Mouse (Mus musculus) cerebellum, postnatal 36 days (tissue): ENCODE measurements at regions not wholly inside any gene's neighbourhood (a gene's known extent, or its start where the extent isn't known, plus 50 kb on each side); places are given as distances from the start of the nearest gene placed in this dataset.
"Not testable (repeated sequence)": the region's sequence is repeated elsewhere in the genome, so short reads cannot be mapped to it uniquely, and the experiment has no call there.

Experiments used
- DNase-seq, 2 experiments: peaks; one replicate each; pipeline ENCODE4 v3.0.0; 2021 to 2022; ENCODE audit warnings: mixed read lengths in 2 of 2

DNA sequence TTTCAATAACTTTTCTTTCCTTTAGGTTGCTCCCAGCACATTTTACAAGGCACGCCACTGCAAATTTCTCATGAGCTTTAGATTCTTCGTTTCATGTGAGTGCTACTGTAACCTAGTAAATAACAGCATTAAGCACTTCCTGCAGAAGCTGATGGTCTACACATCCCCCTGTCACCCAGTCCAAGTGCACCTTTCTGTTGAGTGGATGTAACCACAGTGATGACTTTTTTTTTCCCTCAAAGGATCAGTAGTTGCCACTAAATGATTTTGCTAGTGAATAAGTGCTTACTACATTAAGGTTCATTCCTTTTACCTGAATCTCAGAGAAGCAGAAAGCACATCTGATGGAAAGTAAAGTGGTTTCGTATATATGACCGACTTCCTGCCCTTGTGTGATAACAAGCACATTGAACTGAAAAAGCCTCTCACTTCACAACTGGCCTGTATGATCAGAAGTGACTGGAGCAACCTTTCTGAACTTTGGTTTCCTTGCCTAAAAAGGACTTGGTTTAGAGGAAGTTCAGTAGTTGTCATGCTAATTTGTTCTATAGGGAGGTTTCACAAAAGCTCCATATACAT is 453.0 kb upstream of the Klf6 start:
- no peak for DNase-seq

GRCm38 (mm10) chr13:5412052-5412451 is 449.2 kb upstream of the Klf6 start:
- DNase-seq, result no peak

- not testable (repeated sequence) for DNase-seq
These were observed 448.3 kb upstream of the Klf6 start for GRCm38 (mm10) chr13:5413009-5413408.

GRCm38 (mm10) chr13:5424110-5424509 is 437.2 kb upstream of the Klf6 start:
- DNase-seq, result no peak

GRCm38 (mm10) chr13:5425491-5426232 is 435.6 kb upstream of the Klf6 start:
- DNase-seq, result no peak

DNA sequence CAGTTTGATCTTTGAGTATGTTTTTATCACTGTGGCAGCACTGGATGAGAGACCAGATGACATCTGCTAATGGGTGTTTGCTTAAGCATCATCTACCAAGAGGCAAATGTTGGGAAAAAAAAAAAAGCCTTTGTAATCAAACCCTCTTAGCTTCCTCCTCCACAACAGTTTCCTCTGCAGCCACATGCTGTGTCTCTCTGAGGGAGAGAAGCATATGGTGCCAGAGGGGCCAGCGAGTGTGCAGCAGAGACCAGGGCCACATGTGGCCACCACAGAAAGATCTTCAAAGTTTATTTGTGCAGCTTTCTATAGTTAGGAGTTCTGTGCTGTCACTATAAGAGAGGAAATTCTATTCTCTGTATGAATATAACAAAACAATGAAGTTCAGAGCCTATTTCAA is 427.6 kb upstream of the Klf6 start:
- DNase-seq, result no peak

GRCm38 (mm10) chr13:5435131-5435530 is 426.2 kb upstream of the Klf6 start:
- no peak for DNase-seq

DNA sequence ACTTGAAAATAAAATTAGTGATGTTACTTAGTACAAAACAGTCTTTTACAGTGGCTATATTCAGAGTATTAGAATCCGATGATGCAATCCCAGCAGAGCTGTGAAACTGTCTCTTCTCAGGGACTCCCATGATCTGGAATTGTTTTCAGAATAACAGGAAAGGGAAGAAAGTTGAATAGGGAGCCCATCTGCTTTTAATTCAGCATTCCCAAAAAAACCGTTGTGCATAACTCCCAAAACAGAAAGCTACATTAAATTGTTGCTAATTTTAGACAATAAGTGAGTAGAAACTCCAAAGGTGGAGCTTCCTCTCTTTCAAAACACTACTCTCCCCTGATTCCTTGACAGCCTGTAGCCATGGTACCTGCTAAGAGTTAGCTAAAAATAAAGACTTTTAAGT is 425.1 kb upstream of the Klf6 start:
- DNase-seq, result no peak

- no peak for DNase-seq
These were observed 420.8 kb upstream of the Klf6 start for GRCm38 (mm10) chr13:5440454-5440853.

- DNase-seq, result no peak
These were observed 416.4 kb upstream of the Klf6 start for GRCm38 (mm10) chr13:5444759-5445478.

DNA sequence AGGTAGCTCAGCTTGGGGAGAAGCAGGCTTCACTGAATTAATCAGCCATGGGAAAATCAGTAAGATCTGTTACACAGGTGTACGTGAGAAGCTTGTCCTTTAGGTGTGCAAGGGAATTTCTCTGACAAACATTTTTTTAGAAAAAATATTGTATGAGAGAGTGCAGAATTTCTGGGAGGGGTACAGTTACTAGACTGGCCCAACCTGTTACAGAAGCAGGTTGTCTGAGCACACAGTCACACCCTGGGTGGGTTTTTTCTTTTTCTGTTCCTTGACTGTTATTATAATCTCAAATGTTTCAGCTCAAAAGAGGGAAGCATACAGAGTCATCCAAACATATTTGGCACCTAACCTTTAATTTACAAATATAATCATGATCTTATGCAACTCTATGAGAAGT is 412.7 kb upstream of the Klf6 start:
- DNase-seq, result no peak

GRCm38 (mm10) chr13:5480779-5481178 is 380.5 kb upstream of the Klf6 start:
- no peak for DNase-seq

GRCm38 (mm10) chr13:5492266-5492665 is 369.0 kb upstream of the Klf6 start:
- DNase-seq, result no peak

DNA sequence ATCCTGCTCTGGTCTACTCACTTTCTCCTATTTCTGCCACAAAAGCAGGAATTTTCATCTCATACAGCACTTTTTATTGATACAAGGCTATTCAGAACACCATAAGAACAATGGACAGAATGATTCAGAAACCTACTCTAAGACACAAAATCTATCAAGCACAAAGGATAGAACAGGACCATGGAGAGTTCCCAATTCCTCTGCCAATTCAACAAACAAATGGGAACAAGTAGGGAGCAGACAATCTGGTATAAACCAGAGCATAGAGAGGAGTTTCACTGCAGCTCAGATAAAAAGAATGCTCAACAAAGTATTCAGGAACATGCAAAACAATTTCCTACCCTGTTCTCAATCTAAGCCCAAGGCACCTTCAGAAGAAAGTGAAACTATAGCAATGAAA is 363.7 kb upstream of the Klf6 start:
- no peak for DNase-seq

GRCm38 (mm10) chr13:5511784-5512183 is 349.5 kb upstream of the Klf6 start:
- no peak for DNase-seq

- DNase-seq, result peak; percentile 19 to 27
These were observed 345.7 kb upstream of the Klf6 start for GRCm38 (mm10) chr13:5515552-5515951.

DNA sequence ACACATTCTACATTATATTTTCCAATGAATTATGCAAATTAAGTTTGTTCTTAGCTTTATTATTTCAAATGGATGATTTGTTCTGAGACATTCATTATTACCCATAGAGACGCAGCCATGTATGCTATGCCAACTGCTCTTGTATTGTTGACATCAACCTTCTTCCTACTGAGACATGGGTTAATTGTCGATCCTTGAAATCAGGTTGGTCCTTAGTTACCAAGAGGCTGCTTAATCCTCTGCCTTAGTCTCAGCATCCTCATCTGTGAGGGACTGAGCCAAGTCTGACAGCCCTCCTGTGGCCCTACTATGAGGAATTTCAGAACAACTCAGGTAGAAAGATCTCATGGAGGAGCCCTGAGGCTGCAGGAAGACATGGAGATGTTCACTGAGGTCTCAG is 345.2 kb upstream of the Klf6 start:
- DNase-seq, result no peak

DNA sequence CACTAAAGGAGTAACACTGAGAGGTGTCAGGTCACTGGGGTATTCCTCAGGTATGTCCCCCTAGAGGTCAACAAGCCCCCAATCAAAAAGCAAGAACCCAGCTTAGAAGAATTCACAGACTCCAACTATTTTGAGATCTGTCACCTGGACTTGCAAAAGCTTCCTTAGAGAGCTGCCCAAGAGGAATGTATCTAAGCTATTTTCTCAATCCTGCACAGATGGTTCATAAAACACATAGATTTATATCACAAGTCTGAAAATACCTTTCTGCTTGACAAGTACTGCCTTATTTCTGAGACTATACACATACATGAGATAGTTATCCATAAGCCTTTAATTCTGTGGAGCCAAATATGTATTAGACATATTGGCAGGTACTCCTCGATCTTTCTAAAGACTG is 342.1 kb upstream of the Klf6 start:
- DNase-seq, result no peak

DNA sequence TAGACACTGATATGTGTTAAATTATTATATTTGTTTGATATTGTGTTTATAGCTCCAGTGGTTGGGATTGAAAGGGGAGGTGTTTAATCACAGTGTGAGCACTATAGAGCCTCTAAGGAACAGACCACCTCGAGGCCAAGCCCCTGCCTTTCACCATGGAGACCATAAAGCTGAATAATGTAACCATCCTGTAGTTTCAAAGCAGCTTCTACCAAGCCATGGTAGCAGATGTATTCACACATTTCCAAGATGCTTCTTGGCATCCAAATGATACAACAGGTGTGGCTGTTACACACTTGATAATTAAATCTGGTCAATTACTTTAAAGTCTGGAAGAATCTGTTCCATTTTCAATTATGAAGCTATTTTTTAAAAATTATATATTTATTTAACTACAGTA is 341.7 kb upstream of the Klf6 start:
- no peak for DNase-seq

- no peak for DNase-seq
These were observed 333.9 kb upstream of the Klf6 start for GRCm38 (mm10) chr13:5527400-5527799.

- DNase-seq, result no peak
These were observed 321.0 kb upstream of the Klf6 start for GRCm38 (mm10) chr13:5540321-5540720.

GRCm38 (mm10) chr13:5545521-5545920 is 315.8 kb upstream of the Klf6 start:
- DNase-seq, result no peak

GRCm38 (mm10) chr13:5546011-5546410 is 315.3 kb upstream of the Klf6 start:
- DNase-seq, result no peak

- DNase-seq, result no peak
These were observed 314.3 kb upstream of the Klf6 start for GRCm38 (mm10) chr13:5546937-5547336.
